Mouse (Mus musculus): ENCODE measurements at regions not wholly inside any gene's neighbourhood (a gene's known extent, or its start where the extent isn't known, plus 50 kb on each side); places are given as distances from the start of the nearest gene placed in this dataset.

DNA sequence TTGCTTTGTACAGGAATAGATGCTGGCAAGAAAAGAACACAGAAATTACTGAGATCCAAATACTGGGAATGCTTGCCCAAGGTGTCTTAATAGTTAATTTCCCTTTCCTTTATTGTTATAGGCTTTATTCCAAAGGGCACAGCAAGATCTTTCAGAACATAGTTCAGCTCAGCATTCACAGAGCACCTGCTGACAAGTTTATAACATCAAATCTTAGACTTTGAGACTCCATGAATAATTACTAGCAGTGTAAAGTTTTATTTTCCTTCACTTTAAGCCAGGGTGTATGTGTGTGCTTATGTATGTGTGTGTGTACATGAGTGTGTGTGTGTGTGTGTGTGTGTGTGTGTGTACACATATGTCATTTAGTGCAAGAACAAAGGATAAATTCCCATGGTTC lies 999.8 kb upstream of the Crim1 start:
- ATAC-seq (ENCODE audit: borderline replicate concordance, extremely low read depth, low FRiP score, low TSS enrichment) = no peak
- Histone ChIP-seq H3K9ac (no peak overlapping the region), H3K4me3 (no peak overlapping the region), H3K36me3 (no peaks in the 10 kb centered on the region), H3K27ac (no peak overlapping the region), H3K9me3 (no peaks in the 10 kb centered on the region), H3K4me2 (no peak overlapping the region), H3K27me3 (no peaks in the 10 kb centered on the region), H3K4me1 (no peaks in the 10 kb centered on the region)

- no peak overlapping the region for H3K4me3 ChIP-seq
- no peak overlapping the region for H3K27ac ChIP-seq
- no peaks in the 10 kb centered on the region for H3K36me3 ChIP-seq
- no peaks in the 10 kb centered on the region for H3K9me3 ChIP-seq
- H3K27me3 ChIP-seq = no peaks in the 10 kb centered on the region
- 67% methylated on average over 1 of the region's 1 CpGs for WGBS
- ATAC-seq (ENCODE audit: borderline replicate concordance, extremely low read depth, low FRiP score, low TSS enrichment) = no peak
- no peak overlapping the region for H3K9ac ChIP-seq
- H3K4me2 ChIP-seq = no peak overlapping the region
- no peaks in the 10 kb centered on the region for H3K4me1 ChIP-seq
Measured at GRCm38 (mm10) chr17:77200671-77201070, 999.4 kb upstream of the Crim1 start.

DNA sequence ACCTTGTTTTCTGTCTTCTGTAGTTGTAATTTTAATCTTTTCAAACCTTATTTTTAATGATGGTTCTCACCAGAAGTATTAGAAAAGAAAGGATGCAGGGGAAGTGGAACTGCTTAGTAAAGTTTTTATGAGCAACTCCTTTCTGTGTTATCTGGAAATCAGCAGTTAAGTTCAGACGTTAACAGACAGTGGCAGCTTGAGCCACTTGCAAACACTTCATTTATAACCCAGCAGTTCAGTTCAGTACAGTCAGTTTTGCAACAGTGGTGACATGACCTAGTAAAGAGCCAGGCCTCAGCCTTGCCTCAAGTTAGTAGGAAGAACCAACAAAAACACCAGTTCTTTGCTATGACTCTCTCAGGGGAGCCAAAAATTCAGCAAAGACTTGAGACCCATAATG lies 989.1 kb upstream of the Crim1 start:
- Histone ChIP-seq H3K9ac (no peak overlapping the region), H3K4me3 (no peak overlapping the region), H3K36me3 (no peaks in the 10 kb centered on the region), H3K27me3 (no peaks in the 10 kb centered on the region), H3K4me2 (no peak overlapping the region), H3K4me1 (no peaks in the 10 kb centered on the region), H3K9me3 (no peaks in the 10 kb centered on the region), H3K27ac (0 out of 2 replicates have a peak overlapping the region, but pooled peaks have one; percentile 15)
- 14% methylated on average over 1 of the region's 1 CpGs for WGBS
- peak; percentile 90; the same call in 1 of the 2 replicates for ATAC-seq (ENCODE audit: borderline replicate concordance, extremely low read depth, low FRiP score, low TSS enrichment)

- no peaks in the 10 kb centered on the region for H3K4me1 ChIP-seq
- H3K4me3 ChIP-seq = no peak overlapping the region
- 68% methylated on average over 2 of the region's 2 CpGs for WGBS
- no peak overlapping the region for H3K4me2 ChIP-seq
- H3K27me3 ChIP-seq = no peaks in the 10 kb centered on the region
- H3K36me3 ChIP-seq = no peaks in the 10 kb centered on the region
- H3K27ac ChIP-seq = no peak overlapping the region
- ATAC-seq (ENCODE audit: borderline replicate concordance, extremely low read depth, low FRiP score, low TSS enrichment) = peak; percentile 52; the same call in 1 of the 2 replicates
- no peak overlapping the region for H3K9ac ChIP-seq
- H3K9me3 ChIP-seq = no peaks in the 10 kb centered on the region
Measured at GRCm38 (mm10) chr17:77245031-77245430, 955.0 kb upstream of the Crim1 start.
